Mouse (Mus musculus) liver, adult 2 months (tissue): Measurements from ENCODE around the gene Lcat.

Experiments used
- CTCF ChIP-seq: fragments of 200-500 bp; IDR thresholded peaks from 2 replicates; pipeline ENCODE4 v1.5.1; 2011; ENCODE audit warnings: low read depth, low read length, control low read depth
- POLR2A ChIP-seq: fragments of 200-500 bp; IDR thresholded peaks from 2 replicates; pipeline ENCODE4 v1.6.1; 2011; ENCODE audit warnings: low read length, control low read depth; ENCODE audit not compliant: insufficient read depth; ENCODE audit errors: extremely low read depth

DNA sequence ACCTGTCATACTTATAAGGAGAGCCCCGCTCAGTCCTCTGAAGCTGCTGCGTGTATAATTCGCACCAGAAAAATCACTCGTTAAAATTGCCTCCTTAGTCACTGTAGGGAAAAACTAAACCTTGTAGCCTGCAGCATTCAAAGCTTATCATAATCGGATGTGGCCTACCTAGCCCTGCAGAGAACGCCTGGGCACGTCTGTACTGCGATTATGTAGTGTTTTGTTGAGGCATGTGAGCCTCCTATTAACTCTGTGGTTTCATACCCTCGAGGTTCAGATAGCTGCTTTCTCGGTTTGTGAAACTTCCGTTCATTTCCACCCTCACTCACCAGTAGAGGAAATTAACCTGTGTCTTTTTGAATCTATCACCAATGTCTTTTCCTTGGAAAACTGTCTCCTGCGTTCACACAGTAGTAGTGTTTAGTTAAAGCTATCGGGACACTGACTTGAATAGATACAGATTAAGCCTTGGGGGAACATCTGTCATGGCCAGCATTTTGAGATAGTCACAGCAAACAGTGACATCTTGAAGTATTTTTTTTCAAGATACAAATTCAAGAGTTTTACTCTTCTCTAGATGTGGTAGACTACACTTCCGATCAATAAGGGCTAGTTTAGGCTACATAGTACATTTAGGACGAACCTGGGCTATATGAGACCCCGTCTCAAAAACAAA lies 42.1 kb downstream of the Lcat start:
- no peak for TF ChIP-seq POLR2A
- TF ChIP-seq CTCF = no peak
